Comparison of ENCODE assay signal across 29 mouse cellular contexts in genomic region chr6:145797692-145798091, GRCm38 (mm10). TPM values are rescaled to one million over a fixed set of nuclear protein-coding genes. Genes with fewer than 3 reads are reported as not detected.
A peak's percentile ranks its signal among the peaks of the same experiment; 100 is the strongest.
DNase-seq lines count a peak whose midpoint lies in the region; ATAC-seq and TF ChIP-seq lines count a peak whose summit lies in the region.
"Had no signal": no experiment of that assay in that cellular context is flagged by ENCODE, and none has a peak within 500 bp of the region (broad histone marks: within the 10 kb centered on the region; RNA-seq: fewer than 3 reads in every experiment).

No protein-coding gene starts in this region.

- intact Hi-C loops in heart, adult 2 months (cut with DNase I) = loop anchor here (10.0 kb wide), 1 partner anchor 133 kb away; no protein-coding TSS in a partner anchor

- peaks cover 6% of the 10 kb centered on the region for H3K79me2 ChIP-seq in heart, adult 2 months (replicated peaks; ENCODE audit: control insufficient read depth, insufficient read depth, low read length)

- no peak overlapping the region for H3K27ac ChIP-seq in forebrain, embryonic 14.5 days (ENCODE audit: low read depth, low read length)
- H3K27ac ChIP-seq in forebrain, embryonic 11.5 days (ENCODE audit: low read depth, low read length) = no peak overlapping the region
- peak overlapping the region; percentile 91 for H3K27ac ChIP-seq in heart, embryonic 13.5 days (replicated peaks)
- H3K27ac ChIP-seq in heart, adult 2 months = no peak overlapping the region
- H3K27ac ChIP-seq in hindbrain, postnatal 0 days = no peak overlapping the region
- no peak overlapping the region for H3K27ac ChIP-seq in hindbrain, embryonic 12.5 days
- H3K27ac ChIP-seq in midbrain, embryonic 12.5 days (replicated peaks) = no peak overlapping the region
- no peak overlapping the region for H3K27ac ChIP-seq in midbrain, embryonic 14.5 days (replicated peaks; ENCODE audit: low read depth, low read length)
- H3K27ac ChIP-seq: gastrocnemius, adult 2 months; limb, embryonic 10.5 days; limb, embryonic 15.5 days; liver, embryonic 13.5 days; midbrain, embryonic 15.5 days; neural tube, embryonic 12.5 days had no signal

- TF ChIP-seq EP300 in heart, adult 2 months (IDR thresholded peaks at IDR 0.05; ENCODE audit: insufficient read depth, low read depth, low read length) = no peak

- H3K9ac ChIP-seq in forebrain, embryonic 14.5 days (ENCODE audit: low read length) = no peak overlapping the region
- H3K9ac ChIP-seq in forebrain, embryonic 11.5 days (ENCODE audit: low read length) = no peak overlapping the region
- no peak overlapping the region for H3K9ac ChIP-seq in heart, embryonic 13.5 days
- H3K9ac ChIP-seq in heart, adult 2 months (ENCODE audit: low read depth, low read length) = no peak overlapping the region
- no peak overlapping the region for H3K9ac ChIP-seq in hindbrain, postnatal 0 days (replicated peaks; ENCODE audit: low read length)
- H3K9ac ChIP-seq in hindbrain, embryonic 12.5 days = no peak overlapping the region
- no peak overlapping the region for H3K9ac ChIP-seq in midbrain, embryonic 12.5 days (replicated peaks)
- H3K9ac ChIP-seq in midbrain, embryonic 14.5 days (replicated peaks; ENCODE audit: low read length) = no peak overlapping the region
- H3K9ac ChIP-seq: limb, embryonic 15.5 days; liver, embryonic 13.5 days; midbrain, embryonic 15.5 days; neural tube, embryonic 12.5 days had no signal

- 52% methylated on average over 3 of the region's 3 CpGs for WGBS in forebrain, embryonic 14.5 days
- WGBS in forebrain, embryonic 11.5 days = 77% methylated on average over 3 of the region's 3 CpGs
- 55% methylated on average over 3 of the region's 3 CpGs for WGBS in heart, embryonic 13.5 days
- WGBS in heart, adult 2 months = 61% methylated on average over 3 of the region's 3 CpGs
- WGBS in hindbrain, postnatal 0 days = 53% methylated on average over 3 of the region's 3 CpGs
- 65% methylated on average over 3 of the region's 3 CpGs for WGBS in hindbrain, embryonic 12.5 days
- WGBS in midbrain, embryonic 12.5 days = 59% methylated on average over 3 of the region's 3 CpGs
- 63% methylated on average over 3 of the region's 3 CpGs for WGBS in midbrain, embryonic 14.5 days

- no peak for TF ChIP-seq CTCF in heart, adult 2 months (IDR thresholded peaks at IDR 0.05)
- 0 out of 2 replicates have a peak, but pooled peaks have one; percentile 9 for TF ChIP-seq CTCF in hindbrain, postnatal 0 days (IDR thresholded peaks at IDR 0.05; ENCODE audit: low read depth)

- H3K27me3 ChIP-seq in forebrain, embryonic 14.5 days (replicated peaks; ENCODE audit: control insufficient read depth, insufficient read depth, low read length) = no peaks in the 10 kb centered on the region
- H3K27me3 ChIP-seq in forebrain, embryonic 11.5 days (ENCODE audit: control insufficient read depth, insufficient read depth, low read length) = no peaks in the 10 kb centered on the region
- no peaks in the 10 kb centered on the region for H3K27me3 ChIP-seq in heart, embryonic 13.5 days (replicated peaks)
- no peaks in the 10 kb centered on the region for H3K27me3 ChIP-seq in heart, adult 2 months (ENCODE audit: control insufficient read depth, insufficient read depth, low read length)
- no peaks in the 10 kb centered on the region for H3K27me3 ChIP-seq in hindbrain, postnatal 0 days (ENCODE audit: insufficient read depth, low read length)
- no peaks in the 10 kb centered on the region for H3K27me3 ChIP-seq in hindbrain, embryonic 12.5 days
- no peaks in the 10 kb centered on the region for H3K27me3 ChIP-seq in midbrain, embryonic 12.5 days
- H3K27me3 ChIP-seq in midbrain, embryonic 14.5 days (ENCODE audit: control insufficient read depth, insufficient read depth, low read length) = no peaks in the 10 kb centered on the region
- H3K27me3 ChIP-seq: limb, embryonic 15.5 days; liver, embryonic 13.5 days; midbrain, embryonic 15.5 days; neural tube, embryonic 12.5 days had no signal

- no peak for TF ChIP-seq POLR2A in heart, adult 2 months (IDR thresholded peaks at IDR 0.05; ENCODE audit: insufficient read depth, low read depth, low read length)

- no peaks in the 10 kb centered on the region for H3K36me3 ChIP-seq in forebrain, embryonic 14.5 days (ENCODE audit: control insufficient read depth, insufficient read depth, low read length)
- no peaks in the 10 kb centered on the region for H3K36me3 ChIP-seq in forebrain, embryonic 11.5 days (ENCODE audit: control insufficient read depth, insufficient read depth, low read length)
- peaks cover 6% of the 10 kb centered on the region; the same call in 1 of the 2 replicates for H3K36me3 ChIP-seq in heart, embryonic 13.5 days
- H3K36me3 ChIP-seq in heart, adult 2 months (ENCODE audit: control insufficient read depth, insufficient read depth, low read length) = peaks cover 5% of the 10 kb centered on the region
- H3K36me3 ChIP-seq in hindbrain, postnatal 0 days (ENCODE audit: insufficient read depth, low read length) = no peaks in the 10 kb centered on the region
- H3K36me3 ChIP-seq in hindbrain, embryonic 12.5 days = no peaks in the 10 kb centered on the region
- H3K36me3 ChIP-seq in midbrain, embryonic 12.5 days = no peaks in the 10 kb centered on the region
- no peaks in the 10 kb centered on the region for H3K36me3 ChIP-seq in midbrain, embryonic 14.5 days (ENCODE audit: control insufficient read depth, insufficient read depth, low read length)
- H3K36me3 ChIP-seq: G1E; limb, embryonic 10.5 days; limb, embryonic 15.5 days; liver, embryonic 13.5 days; midbrain, embryonic 15.5 days; neural tube, embryonic 12.5 days had no signal

- peak; percentile 48; the same call in 1 of the 2 replicates for ATAC-seq in forebrain, embryonic 14.5 days
- ATAC-seq in forebrain, embryonic 11.5 days (replicated peaks; ENCODE audit: low FRiP score) = no peak
- no peak for ATAC-seq in heart, embryonic 13.5 days (ENCODE audit: extremely low read depth, insufficient number of reproducible peaks, low FRiP score, low TSS enrichment)
- peak; percentile 31; the same call in 1 of the 2 replicates for ATAC-seq in hindbrain, postnatal 0 days
- no peak for ATAC-seq in hindbrain, embryonic 12.5 days (ENCODE audit: low FRiP score)
- ATAC-seq in midbrain, embryonic 12.5 days (ENCODE audit: low FRiP score, low read depth) = peak; percentile 34; the same call in 1 of the 2 replicates
- no peak for ATAC-seq in midbrain, embryonic 14.5 days (ENCODE audit: low FRiP score, low TSS enrichment)
- ATAC-seq: midbrain, embryonic 15.5 days had no signal

- no peak overlapping the region for H3K4me3 ChIP-seq in forebrain, embryonic 14.5 days (ENCODE audit: low read depth, low read length)
- no peak overlapping the region for H3K4me3 ChIP-seq in forebrain, embryonic 11.5 days (ENCODE audit: low read depth, low read length)
- H3K4me3 ChIP-seq in heart, embryonic 13.5 days = no peak overlapping the region
- H3K4me3 ChIP-seq in heart, adult 2 months = no peak overlapping the region
- H3K4me3 ChIP-seq in hindbrain, postnatal 0 days (ENCODE audit: low read length) = no peak overlapping the region
- no peak overlapping the region for H3K4me3 ChIP-seq in hindbrain, embryonic 12.5 days
- no peak overlapping the region for H3K4me3 ChIP-seq in midbrain, embryonic 12.5 days
- H3K4me3 ChIP-seq in midbrain, embryonic 14.5 days (replicated peaks; ENCODE audit: low read depth, low read length) = no peak overlapping the region
- H3K4me3 ChIP-seq: gastrocnemius, adult 2 months; limb, embryonic 10.5 days; limb, embryonic 15.5 days; liver, embryonic 13.5 days; midbrain, embryonic 15.5 days; myocyte; neural tube, embryonic 12.5 days had no signal

- H3K9me3 ChIP-seq in forebrain, embryonic 14.5 days (replicated peaks; ENCODE audit: control insufficient read depth, low read length) = no peaks in the 10 kb centered on the region
- H3K9me3 ChIP-seq in forebrain, embryonic 11.5 days (ENCODE audit: control insufficient read depth, low read length) = no peaks in the 10 kb centered on the region
- no peaks in the 10 kb centered on the region for H3K9me3 ChIP-seq in heart, embryonic 13.5 days
- no peaks in the 10 kb centered on the region for H3K9me3 ChIP-seq in hindbrain, postnatal 0 days (ENCODE audit: low read length)
- H3K9me3 ChIP-seq in hindbrain, embryonic 12.5 days (replicated peaks) = no peaks in the 10 kb centered on the region
- no peaks in the 10 kb centered on the region for H3K9me3 ChIP-seq in midbrain, embryonic 12.5 days
- H3K9me3 ChIP-seq in midbrain, embryonic 14.5 days (ENCODE audit: control insufficient read depth, low read length) = no peaks in the 10 kb centered on the region
- H3K9me3 ChIP-seq: limb, embryonic 10.5 days; limb, embryonic 15.5 days; liver, embryonic 13.5 days; midbrain, embryonic 15.5 days; neural tube, embryonic 12.5 days had no signal

- DNase-seq in forebrain, embryonic 14.5 days (ENCODE audit: low spot score) = peak; percentile 30
- DNase-seq in forebrain, embryonic 11.5 days (ENCODE audit: low spot score) = no peak
- DNase-seq in heart, adult 2 months = no peak
- no peak for DNase-seq in hindbrain, postnatal 0 days (ENCODE audit: low spot score)
- no peak for DNase-seq in midbrain, embryonic 14.5 days
- DNase-seq: adrenal gland, adult 8-10 months; cerebellum, adult 11 months; cerebellum, adult 9-10 months; cerebellum, postnatal 36 days; gastrocnemius, adult 2 months; gastrocnemius, postnatal 36 days; heart, postnatal 14 days; kidney, adult 11 months; kidney, postnatal 14 days; layer of hippocampus, adult 9-11 months; liver, embryonic 13.5 days; lung, adult 18-20 months; lung, postnatal 14 days; thymus, adult 2 months; thymus, postnatal 36 days had no signal

- H3K4me2 ChIP-seq in forebrain, embryonic 14.5 days (ENCODE audit: low read length) = no peak overlapping the region
- no peak overlapping the region for H3K4me2 ChIP-seq in forebrain, embryonic 11.5 days (ENCODE audit: low read depth, low read length, severe bottlenecking)
- no peak overlapping the region for H3K4me2 ChIP-seq in heart, embryonic 13.5 days
- H3K4me2 ChIP-seq in hindbrain, postnatal 0 days (ENCODE audit: low read depth, low read length) = no peak overlapping the region
- H3K4me2 ChIP-seq in hindbrain, embryonic 12.5 days (replicated peaks) = no peak overlapping the region
- H3K4me2 ChIP-seq in midbrain, embryonic 12.5 days (replicated peaks) = no peak overlapping the region
- no peak overlapping the region for H3K4me2 ChIP-seq in midbrain, embryonic 14.5 days (ENCODE audit: low read length)
- H3K4me2 ChIP-seq: limb, embryonic 15.5 days; liver, embryonic 13.5 days; midbrain, embryonic 15.5 days; neural tube, embryonic 12.5 days had no signal

- no peaks in the 10 kb centered on the region; the same call in 1 of the 2 replicates for H3K4me1 ChIP-seq in forebrain, embryonic 14.5 days (ENCODE audit: control insufficient read depth, insufficient read depth, low read length)
- no peaks in the 10 kb centered on the region for H3K4me1 ChIP-seq in forebrain, embryonic 11.5 days (replicated peaks; ENCODE audit: control insufficient read depth, insufficient read depth, low read length)
- peaks cover 72% of the 10 kb centered on the region for H3K4me1 ChIP-seq in heart, embryonic 13.5 days
- H3K4me1 ChIP-seq in heart, adult 2 months (ENCODE audit: control insufficient read depth, insufficient read depth, low read length) = peaks cover 18% of the 10 kb centered on the region
- no peaks in the 10 kb centered on the region for H3K4me1 ChIP-seq in hindbrain, postnatal 0 days (ENCODE audit: insufficient read depth, low read length)
- H3K4me1 ChIP-seq in hindbrain, embryonic 12.5 days = peaks cover 7% of the 10 kb centered on the region
- peaks cover 4% of the 10 kb centered on the region; the same call in 1 of the 2 replicates for H3K4me1 ChIP-seq in midbrain, embryonic 12.5 days
- H3K4me1 ChIP-seq in midbrain, embryonic 14.5 days (ENCODE audit: control insufficient read depth, insufficient read depth, low read length) = 0 out of 2 replicates have a peak, but pooled peaks cover 4% of the 10 kb centered on the region
- H3K4me1 ChIP-seq: neural tube, embryonic 12.5 days had no signal

RNA-seq across cellular contexts. Expression of gene Rassf8, which starts 51.1 kb away (rescaled TPM):
- 2.4 and 2.5 TPM in 2 replicates for polyA plus RNA-seq in forebrain, embryonic 14.5 days (2014; fragmentation: Nextera tagmentation; extraction: Ambion mirVana)
- 4.0 and 4.3 TPM in 2 replicates for polyA plus RNA-seq in forebrain, embryonic 11.5 days (2014; fragmentation: Nextera tagmentation; extraction: Ambion mirVana)
- polyA plus RNA-seq in heart, embryonic 13.5 days (2015; fragmentation: Nextera tagmentation; extraction: Ambion mirVana) = 7.4 and 7.6 TPM in 2 replicates
- 10 to 100 TPM; 56.9 to 58.2 TPM for total RNA-seq in heart, adult 2 months (2021)
- 18.1 and 36.4 TPM in 2 replicates for polyA plus RNA-seq in heart, adult 2 months (2012; rRNA removed)
- 15.0 and 18.6 TPM in 2 replicates for total RNA-seq in hindbrain, postnatal 0 days (2014; rRNA removed)
- 5.5 and 6.5 TPM in 2 replicates for polyA plus RNA-seq in hindbrain, postnatal 0 days (2015; fragmentation: Nextera tagmentation; extraction: Ambion mirVana)
- 5.1 and 7.0 TPM in 2 replicates for polyA plus RNA-seq in hindbrain, embryonic 12.5 days (2016; fragmentation: Nextera tagmentation; extraction: Ambion mirVana)
- 4.4 and 5.0 TPM in 2 replicates for polyA plus RNA-seq in midbrain, embryonic 12.5 days (2016; fragmentation: Nextera tagmentation; extraction: Ambion mirVana)
- polyA plus RNA-seq in midbrain, embryonic 14.5 days (2014; fragmentation: Nextera tagmentation; extraction: Ambion mirVana) = 4.4 and 6.9 TPM in 2 replicates
- polyA plus RNA-seq: G1E had no signal

Comparison
In these comparisons a context has a peak if more than half of its experiments do, and no peak if none do; other contexts are left out.
1. ATAC-seq: peak in forebrain, embryonic 14.5 days (single experiment), hindbrain, postnatal 0 days (single experiment) and midbrain, embryonic 12.5 days (single experiment); none in forebrain, embryonic 11.5 days (single experiment), heart, embryonic 13.5 days (single experiment), hindbrain, embryonic 12.5 days (single experiment) and midbrain, embryonic 14.5 days (single experiment).